Mouse (Mus musculus) cerebellum, postnatal 4 days (tissue): ENCODE measurements at regions not wholly inside any gene's neighbourhood (a gene's known extent, or its start where the extent isn't known, plus 50 kb on each side); places are given as distances from the start of the nearest gene placed in this dataset.

Experiments
- DNase-seq, 2 experiments: peaks; one replicate each; pipeline ENCODE4 v3.0.0; 2022; ENCODE audit warnings: low spot score in 2 of 2, mixed read lengths in 1 of 2

DNA sequence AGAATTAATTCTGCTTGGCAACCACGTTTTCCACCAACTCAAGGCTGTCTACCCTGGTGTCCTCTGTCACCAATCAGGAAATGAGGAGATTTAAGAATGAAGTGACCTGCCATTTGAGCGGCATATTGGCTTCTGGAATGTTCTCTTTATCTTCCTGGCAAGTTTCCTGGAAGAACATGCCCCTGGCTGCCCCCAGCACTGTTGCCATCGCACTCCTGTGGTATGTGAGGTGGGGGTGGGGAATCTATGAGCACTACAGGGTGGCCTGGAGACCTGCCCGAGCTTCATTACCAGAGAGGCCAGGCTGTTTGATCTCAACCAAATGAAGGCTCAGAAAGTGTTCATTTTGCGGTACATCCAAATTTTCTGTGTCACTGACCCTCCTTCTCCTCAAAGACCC lies 243.8 kb upstream of the Il12b start:
- DNase-seq, result no peak

DNA sequence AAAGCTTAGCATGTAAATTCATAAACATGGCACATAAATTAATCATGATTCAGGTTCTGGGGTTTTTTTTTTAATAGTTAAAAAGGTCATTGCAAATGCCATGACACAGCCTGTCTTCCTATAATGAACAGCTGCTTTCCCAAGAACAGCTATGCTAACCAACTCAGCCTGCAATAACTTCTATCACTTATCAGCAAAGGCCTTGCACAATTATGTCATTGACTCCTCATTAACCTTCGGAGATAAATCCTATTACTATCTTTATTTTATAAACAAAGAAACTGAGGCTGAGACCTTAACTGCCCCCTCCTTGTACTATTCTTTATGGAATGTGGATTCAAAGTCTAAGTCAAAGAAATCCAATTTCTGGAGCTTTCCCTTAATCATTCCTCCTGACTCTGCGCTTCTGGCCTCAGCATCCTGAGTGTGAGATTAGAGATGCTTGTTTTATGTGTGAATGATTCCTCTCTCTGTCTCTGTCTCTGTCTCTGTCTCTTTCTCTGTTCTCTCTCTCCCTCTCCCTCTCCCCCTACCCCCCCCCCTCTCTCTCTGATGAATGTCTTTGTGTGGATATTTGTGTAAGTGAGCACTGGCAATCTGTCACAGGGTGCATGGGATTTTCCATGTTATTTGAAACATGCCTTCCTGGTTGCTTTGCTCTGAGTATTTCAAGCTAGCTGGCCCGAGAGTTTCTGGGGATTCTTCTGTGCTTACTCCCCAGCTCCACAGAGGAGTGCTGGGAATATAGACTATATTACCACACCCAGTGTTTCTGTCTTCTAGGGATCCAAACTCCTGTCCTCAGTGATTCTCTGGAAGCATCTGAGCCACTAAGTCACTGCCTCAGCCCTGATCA lies 243.1 kb upstream of the Il12b start:
- DNase-seq, result no peak

GRCm38 (mm10) chr11:44158236-44158635 lies 241.6 kb upstream of the Il12b start:
- DNase-seq, result no peak

- DNase-seq, result no peak
These were observed 238.0 kb upstream of the Il12b start for GRCm38 (mm10) chr11:44161734-44162418.

DNA sequence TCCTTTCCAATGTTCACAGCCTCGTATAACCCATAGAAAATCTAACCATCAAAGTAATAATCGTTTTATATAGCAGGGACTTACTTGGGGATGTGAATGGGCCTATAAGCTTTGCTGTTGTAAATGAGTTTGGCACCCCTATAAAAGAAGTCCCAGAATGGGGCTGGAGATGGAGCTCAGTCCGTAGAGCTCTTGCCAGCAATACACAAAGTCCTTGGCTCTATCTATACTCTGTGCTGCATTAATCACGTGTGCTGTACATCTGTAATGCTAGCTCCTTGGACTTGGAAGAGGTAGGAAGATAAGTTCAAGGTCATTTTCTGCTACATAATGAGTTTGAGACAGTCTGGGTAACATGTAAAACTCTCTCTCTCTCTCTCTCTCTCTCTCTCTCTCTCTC lies 236.8 kb upstream of the Il12b start:
- no peak for DNase-seq

- no peak for DNase-seq
These were observed 236.1 kb upstream of the Il12b start for GRCm38 (mm10) chr11:44163748-44164147.

GRCm38 (mm10) chr11:44164186-44164585 lies 235.7 kb upstream of the Il12b start:
- no peak for DNase-seq

DNA sequence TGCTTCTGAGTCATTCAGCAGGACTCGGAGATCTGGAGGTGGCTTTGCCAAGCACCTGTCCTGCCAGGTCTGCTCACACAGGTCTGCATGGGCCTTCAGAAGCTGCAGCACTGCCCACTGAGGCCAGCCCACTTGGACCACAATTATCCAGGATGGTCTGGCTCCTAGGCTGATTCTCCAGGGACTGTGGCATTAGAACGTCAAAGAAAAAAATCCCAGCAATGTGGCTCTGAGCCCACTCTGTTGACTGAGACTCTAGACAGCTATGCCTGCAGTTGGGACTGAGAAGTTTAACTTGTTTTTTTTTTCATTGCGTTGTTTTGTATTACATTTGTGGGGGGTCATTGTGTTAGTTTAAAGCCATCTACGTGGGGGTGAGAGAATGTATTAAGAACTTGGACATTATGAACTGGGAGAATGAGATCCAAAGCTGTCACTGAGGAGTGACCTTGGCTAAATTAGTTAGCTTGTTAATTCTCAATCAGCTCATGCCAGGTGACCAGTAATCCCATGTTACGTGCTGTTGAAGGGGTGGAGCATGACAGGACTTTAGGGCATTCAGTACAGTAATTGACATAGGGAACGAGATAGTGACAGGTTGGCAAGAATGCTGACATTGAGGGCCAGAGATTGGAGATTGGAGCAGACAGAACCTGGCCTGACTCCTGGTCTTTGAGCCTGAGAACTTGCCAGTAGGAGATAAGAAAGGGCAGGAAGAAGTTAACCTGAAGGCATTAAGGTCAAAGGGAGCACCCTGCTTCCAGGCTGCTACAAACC lies 232.0 kb upstream of the Il12b start:
- DNase-seq, result no peak

- DNase-seq, result no peak
These were observed 227.4 kb upstream of the Il12b start for GRCm38 (mm10) chr11:44172478-44172877.

- no peak for DNase-seq
These were observed 226.7 kb upstream of the Il12b start for GRCm38 (mm10) chr11:44173196-44173595.

DNA sequence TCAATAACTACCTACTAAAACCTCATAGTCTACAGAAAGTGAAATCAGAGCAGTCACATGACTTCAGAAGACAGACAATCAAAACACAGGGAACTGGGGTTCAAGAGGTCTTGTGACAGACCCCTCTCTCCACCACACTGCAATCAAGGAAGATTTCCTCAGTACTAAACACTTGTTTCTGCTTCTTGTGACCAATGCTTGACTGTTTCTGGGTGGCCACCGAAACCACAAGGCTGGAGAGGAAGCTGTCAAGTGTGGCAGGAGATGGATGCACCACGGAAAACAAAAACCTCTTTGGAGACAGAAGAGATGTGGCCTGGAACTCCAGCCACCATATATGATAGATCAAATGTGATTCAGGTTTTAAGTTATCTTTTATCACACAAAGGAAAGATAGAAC lies 225.3 kb upstream of the Il12b start:
- no peak for DNase-seq

DNA sequence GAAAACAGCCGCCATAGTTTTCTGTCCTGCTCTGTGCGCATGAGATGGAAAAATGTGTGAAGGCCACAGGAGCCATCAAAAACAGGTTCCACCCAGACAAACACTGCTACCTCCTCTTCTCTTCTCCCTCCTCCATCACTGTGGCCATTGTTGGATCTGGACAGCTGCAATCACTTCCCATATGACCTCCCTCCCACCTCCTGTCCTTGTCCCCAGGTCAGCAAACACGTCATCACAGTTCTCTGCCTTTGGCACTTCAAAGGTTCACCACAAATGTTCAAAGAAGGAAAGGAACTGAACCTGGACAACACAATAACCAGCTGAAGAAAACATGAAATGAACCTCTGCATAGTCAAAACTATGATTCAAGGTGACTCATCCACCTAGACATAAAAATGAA lies 220.2 kb upstream of the Il12b start:
- DNase-seq, result no peak

DNA sequence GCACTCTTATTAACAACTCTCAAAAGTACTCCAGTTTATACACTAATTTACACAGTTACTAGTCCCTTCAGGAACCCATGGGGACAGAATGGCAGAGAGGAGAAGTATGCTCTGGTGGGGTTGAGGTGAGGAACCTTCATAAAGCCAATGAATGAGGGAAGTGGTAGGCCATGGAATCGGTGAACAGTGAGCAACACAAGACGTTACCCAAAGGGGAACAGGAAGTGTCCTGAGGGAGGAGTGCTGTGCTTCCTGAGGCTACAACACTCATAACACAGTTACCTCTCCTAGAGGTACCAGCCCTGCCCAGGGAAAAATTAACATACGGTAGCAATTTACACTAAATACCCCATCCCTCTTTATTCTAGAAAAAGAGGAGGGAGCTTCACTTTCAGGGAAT lies 216.0 kb upstream of the Il12b start:
- DNase-seq, result no peak

DNA sequence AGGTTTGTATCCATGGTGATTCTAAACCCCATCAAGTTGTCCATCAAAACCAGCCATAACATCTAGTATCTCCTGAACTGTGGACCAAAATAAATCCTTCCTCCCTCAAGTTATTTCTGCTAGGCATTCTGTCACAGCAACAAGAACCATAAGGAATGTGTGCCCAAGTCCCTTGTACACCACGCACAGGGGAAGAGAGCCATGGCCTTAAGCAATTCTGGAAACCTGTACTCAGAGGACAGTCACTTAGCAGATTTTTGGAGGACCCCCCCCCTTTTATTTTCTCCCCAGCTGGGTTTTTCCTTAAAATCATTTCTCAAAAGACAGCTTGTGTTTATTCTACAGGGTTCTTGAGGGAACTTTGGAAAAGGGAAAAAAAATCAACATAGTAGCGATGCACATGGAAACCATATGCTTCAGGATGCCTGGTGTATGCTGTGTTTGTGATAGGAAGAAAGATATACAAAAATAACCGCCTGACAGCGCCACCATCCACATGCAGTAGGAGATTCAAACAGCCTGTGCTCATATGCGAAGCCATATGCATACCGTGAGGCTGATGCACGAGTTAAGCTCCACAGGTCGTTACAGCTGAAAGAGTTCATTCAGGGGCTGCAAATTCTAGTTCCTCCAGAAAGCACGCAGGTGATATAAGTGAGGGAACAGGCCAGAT lies 214.5 kb upstream of the Il12b start:
- DNase-seq, result no peak

GRCm38 (mm10) chr11:44188202-44188601 lies 211.7 kb upstream of the Il12b start:
- DNase-seq, result no peak

- DNase-seq, result no peak
These were observed 206.1 kb upstream of the Il12b start for GRCm38 (mm10) chr11:44193806-44194205.

DNA sequence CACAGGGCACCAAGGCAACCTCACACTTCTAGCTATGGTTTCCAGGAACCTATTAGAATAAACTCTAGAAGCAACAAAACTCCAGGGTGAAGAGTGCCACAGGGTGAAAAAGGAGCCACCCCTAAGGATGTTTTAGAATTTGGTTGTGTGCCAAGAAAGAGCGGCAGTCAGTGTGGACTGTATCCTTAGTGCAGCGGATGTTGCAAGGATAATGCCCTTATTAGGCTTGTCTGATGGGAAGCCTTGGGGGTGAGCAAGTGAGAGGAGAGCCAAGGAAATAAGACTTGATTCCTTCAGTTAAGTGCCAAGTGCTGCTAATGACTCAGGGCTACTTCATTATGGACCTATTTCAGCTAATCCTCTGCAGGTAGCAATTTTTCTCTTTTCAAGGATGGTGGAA lies 197.1 kb upstream of the Il12b start:
- DNase-seq, result no peak

GRCm38 (mm10) chr11:44204384-44204783 lies 195.5 kb upstream of the Il12b start:
- DNase-seq, result no peak

- DNase-seq, result no peak
These were observed 193.0 kb upstream of the Il12b start for GRCm38 (mm10) chr11:44206866-44207265.

GRCm38 (mm10) chr11:44211871-44212441 lies 187.9 kb upstream of the Il12b start:
- peak in 1 of 2 experiments; percentile 56 for DNase-seq

DNA sequence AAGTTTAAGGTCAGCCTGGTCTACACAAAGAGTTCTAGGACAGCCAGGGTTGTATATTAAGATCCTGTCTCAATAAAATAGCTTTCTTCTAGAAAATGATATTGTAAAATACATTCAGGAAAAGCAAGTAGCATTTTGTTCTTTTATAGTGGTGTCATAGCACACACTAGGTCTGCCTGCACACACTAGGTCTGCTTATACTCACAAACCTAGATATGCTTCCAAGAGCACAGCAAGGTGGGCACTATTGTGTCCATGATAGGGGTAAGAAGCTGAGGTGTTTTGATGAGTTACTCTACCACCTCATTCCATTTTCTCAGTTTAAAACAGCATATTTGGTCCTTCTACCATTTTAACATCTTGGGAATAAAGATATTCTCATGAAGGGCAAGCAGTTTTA lies 185.8 kb upstream of the Il12b start:
- no peak for DNase-seq

GRCm38 (mm10) chr11:44216346-44216745 lies 183.5 kb upstream of the Il12b start:
- DNase-seq, result no peak
